Mouse (Mus musculus): ENCODE results near the gene Med13l. TPM values are rescaled to one million over a fixed set of nuclear protein-coding genes. Genes with fewer than 3 reads are reported as not detected.

Gene Med13l
- polyA plus RNA-seq, 1 experiment, result 10.7 TPM

- TF ChIP-seq CTCF (conservative IDR thresholded peaks at IDR 0.05; ENCODE audit: insufficient read depth, insufficient read length, low read depth, low read length) (peak; percentile 52), POLR2A (IDR thresholded peaks at IDR 0.05; ENCODE audit: low read depth, low read length) (no peak)
- WGBS, result 46% methylated on average over 6 of the region's 6 CpGs
- Histone ChIP-seq H3K27ac (ENCODE audit: insufficient read depth, low read depth, low read length) (no peak overlapping the region), H3K4me3 (ENCODE audit: insufficient read depth, low read depth, low read length) (no peak overlapping the region), H3K36me3 (ENCODE audit: control insufficient read depth, insufficient read depth, low read length) (no peaks in the 10 kb centered on the region), H3K27me3 (replicated peaks; ENCODE audit: control insufficient read depth, insufficient read depth, low read length) (no peaks in the 10 kb centered on the region), H3K4me1 (ENCODE audit: control insufficient read depth, insufficient read depth, low read length) (no peaks in the 10 kb centered on the region)
- no peak for DNase-seq
Observed at GRCm38 (mm10) chr5:118814052-118814451, 253.6 kb downstream of the Med13l start.
